Comparison of ENCODE assay signal across 8 mouse cellular contexts in genomic region chr14:55105386-55105785, GRCm38 (mm10). TPM values are rescaled to one million over a fixed set of nuclear protein-coding genes. Genes with fewer than 3 reads are reported as not detected.
A peak's percentile ranks its signal among the peaks of the same experiment; 100 is the strongest.
DNase-seq lines count a peak whose midpoint lies in the region; ATAC-seq and TF ChIP-seq lines count a peak whose summit lies in the region.

No protein-coding gene starts in this region.

- peak overlapping the region; percentile 53 for H3K4me3 ChIP-seq in left cerebral cortex, adult 2 months
- H3K4me3 ChIP-seq in embryonic facial prominence, embryonic 14.5 days (ENCODE audit: low read depth, low read length), result peak overlapping the region; percentile 49
- peak overlapping the region; percentile 49 for H3K4me3 ChIP-seq in limb, embryonic 13.5 days
- peak overlapping the region; percentile 45 for H3K4me3 ChIP-seq in stomach, embryonic 14.5 days (ENCODE audit: low read depth, low read length)

- peaks cover 6% of the 10 kb centered on the region; the same call in 1 of the 2 replicates for H3K36me3 ChIP-seq in embryonic facial prominence, embryonic 14.5 days (ENCODE audit: control insufficient read depth, insufficient read depth, low read length)
- peaks cover 15% of the 10 kb centered on the region; the same call in 1 of the 2 replicates for H3K36me3 ChIP-seq in limb, embryonic 13.5 days
- no peaks in the 10 kb centered on the region for H3K36me3 ChIP-seq in stomach, embryonic 14.5 days (ENCODE audit: control insufficient read depth, insufficient read depth, low read length)

- H3K27ac ChIP-seq in left cerebral cortex, adult 2 months, result peak overlapping the region; percentile 89
- H3K27ac ChIP-seq in embryonic facial prominence, embryonic 14.5 days (replicated peaks; ENCODE audit: low read depth, low read length), result peak overlapping the region; percentile 80; the same call in 1 of the 2 replicates
- H3K27ac ChIP-seq in limb, embryonic 13.5 days, result peak overlapping the region; percentile 69; the same call in 1 of the 2 replicates
- H3K27ac ChIP-seq in stomach, embryonic 14.5 days (ENCODE audit: low read length), result no peak overlapping the region; the same call in 1 of the 2 replicates

- intact Hi-C loops in left cerebral cortex, adult 2 months (cut with DNase I), result no loop called here

- H3K27me3 ChIP-seq in embryonic facial prominence, embryonic 14.5 days (replicated peaks; ENCODE audit: control insufficient read depth, insufficient read depth, low read length), result no peaks in the 10 kb centered on the region; the same call in 1 of the 2 replicates
- H3K27me3 ChIP-seq in limb, embryonic 13.5 days, result peaks cover 29% of the 10 kb centered on the region
- no peaks in the 10 kb centered on the region for H3K27me3 ChIP-seq in stomach, embryonic 14.5 days (ENCODE audit: control insufficient read depth, insufficient read depth, low read length)

- no peaks in the 10 kb centered on the region for H3K9me3 ChIP-seq in embryonic facial prominence, embryonic 14.5 days (ENCODE audit: control insufficient read depth, low read length)
- no peaks in the 10 kb centered on the region for H3K9me3 ChIP-seq in limb, embryonic 13.5 days
- H3K9me3 ChIP-seq in stomach, embryonic 14.5 days (ENCODE audit: control insufficient read depth, low read depth, low read length), result no peaks in the 10 kb centered on the region

- WGBS in embryonic facial prominence, embryonic 14.5 days, result under 1% methylated on average over 7 of the region's 7 CpGs
- 2% methylated on average over 7 of the region's 7 CpGs for WGBS in limb, embryonic 13.5 days
- 5% methylated on average over 7 of the region's 7 CpGs for WGBS in stomach, embryonic 14.5 days

- peaks cover 19% of the 10 kb centered on the region for H3K4me1 ChIP-seq in embryonic facial prominence, embryonic 14.5 days (ENCODE audit: control insufficient read depth, insufficient read depth, low read length)
- H3K4me1 ChIP-seq in limb, embryonic 13.5 days, result peaks cover 30% of the 10 kb centered on the region
- 0 out of 2 replicates have a peak, but pooled peaks cover 8% of the 10 kb centered on the region for H3K4me1 ChIP-seq in stomach, embryonic 14.5 days (ENCODE audit: control insufficient read depth, insufficient read depth, low read length)

- peak overlapping the region; percentile 78 for H3K9ac ChIP-seq in embryonic facial prominence, embryonic 14.5 days (ENCODE audit: low read depth, low read length)
- peak overlapping the region; percentile 77 for H3K9ac ChIP-seq in limb, embryonic 13.5 days
- H3K9ac ChIP-seq in stomach, embryonic 14.5 days (replicated peaks; ENCODE audit: low read depth, low read length), result peak overlapping the region; percentile 49; the same call in 1 of the 2 replicates

- peak; percentile 41 for ATAC-seq in embryonic facial prominence, embryonic 14.5 days (ENCODE audit: low read depth)
- ATAC-seq in limb, embryonic 13.5 days (ENCODE audit: low FRiP score, low read depth), result peak; percentile 6; the same call in 1 of the 2 replicates
- ATAC-seq in stomach, embryonic 14.5 days (ENCODE audit: insufficient number of reproducible peaks, insufficient read depth, low FRiP score, low read depth), result peak; percentile 1; the same call in 1 of the 2 replicates
- no peak for ATAC-seq in erythroid progenitor cell, adult 5-6 weeks (replicated peaks; ENCODE audit: low FRiP score, poor library complexity, severe bottlenecking)

- no peak for TF ChIP-seq CTCF in left cerebral cortex, adult 2 months (IDR thresholded peaks at IDR 0.05)

- DNase-seq in left cerebral cortex, adult 2 months (ENCODE audit: extremely low spot score in 1 of 2, low spot score in 2 of 2), result no peak
- no peak for DNase-seq in left cerebral cortex, adult 9 months (ENCODE audit: low spot score in 2 of 2)
- DNase-seq in embryonic facial prominence, embryonic 14.5 days (ENCODE audit: low spot score), result peak; percentile 64
- DNase-seq in kidney, adult 9 months, result no peak
- DNase-seq in kidney, adult 11 months, result no peak

- peak overlapping the region; percentile 99 for H3K4me2 ChIP-seq in embryonic facial prominence, embryonic 14.5 days (ENCODE audit: low read depth, low read length)
- H3K4me2 ChIP-seq in limb, embryonic 13.5 days (replicated peaks), result peak overlapping the region; percentile 89
- H3K4me2 ChIP-seq in stomach, embryonic 14.5 days (replicated peaks; ENCODE audit: low read depth, low read length), result peak overlapping the region; percentile 98

RNA-seq across cellular contexts. Expression of gene Ap1g2, which starts 1.0 kb away (rescaled TPM):
- total RNA-seq in left cerebral cortex, adult 2 months (2021), result 1 to 10 TPM; 7.7 to 9.5 TPM
- polyA plus RNA-seq in embryonic facial prominence, embryonic 14.5 days (2014; fragmentation: Nextera tagmentation; extraction: Ambion mirVana), result 15.3 and 17.6 TPM in 2 replicates
- 13.1 and 13.7 TPM in 2 replicates for polyA plus RNA-seq in limb, embryonic 13.5 days (2015; fragmentation: Nextera tagmentation; extraction: Ambion mirVana)
- polyA plus RNA-seq in stomach, embryonic 14.5 days (2014; fragmentation: Nextera tagmentation; extraction: Ambion mirVana), result 28.7 and 30.8 TPM in 2 replicates
- 2.5 and 23.5 TPM in 2 replicates for total RNA-seq in erythroid progenitor cell, adult 5-6 weeks (2015; ENCODE audit: low replicate concordance)
- 0.68 and 1.8 TPM in 2 replicates for total RNA-seq in erythroid progenitor cell, adult 5-6 weeks (2017; ENCODE audit: low replicate concordance)

RNA-seq across cellular contexts. Expression of gene Thtpa, which starts 10.8 kb away (rescaled TPM):
- total RNA-seq in left cerebral cortex, adult 2 months (2021), result 10 to 100 TPM; 18.1 to 22.8 TPM
- 16.7 and 22.6 TPM in 2 replicates for polyA plus RNA-seq in embryonic facial prominence, embryonic 14.5 days (2014; fragmentation: Nextera tagmentation; extraction: Ambion mirVana)
- 22.9 and 24.5 TPM in 2 replicates for polyA plus RNA-seq in limb, embryonic 13.5 days (2015; fragmentation: Nextera tagmentation; extraction: Ambion mirVana)
- polyA plus RNA-seq in stomach, embryonic 14.5 days (2014; fragmentation: Nextera tagmentation; extraction: Ambion mirVana), result 19.8 and 25.0 TPM in 2 replicates
- 1.1 TPM in 1 of 2 replicates, not detected in the other for total RNA-seq in erythroid progenitor cell, adult 5-6 weeks (2015; ENCODE audit: low replicate concordance)
- total RNA-seq in erythroid progenitor cell, adult 5-6 weeks (2017; ENCODE audit: low replicate concordance), result 0.68 TPM in 1 of 2 replicates, not detected in the other

RNA-seq across cellular contexts. Expression of gene Jph4, which starts 11.3 kb away (rescaled TPM):
- total RNA-seq in left cerebral cortex, adult 2 months (2021), result 100 to 1,000 TPM; 300 to 347 TPM
- 3.0 and 3.8 TPM in 2 replicates for polyA plus RNA-seq in embryonic facial prominence, embryonic 14.5 days (2014; fragmentation: Nextera tagmentation; extraction: Ambion mirVana)
- polyA plus RNA-seq in limb, embryonic 13.5 days (2015; fragmentation: Nextera tagmentation; extraction: Ambion mirVana), result 1.9 and 2.2 TPM in 2 replicates
- 2.6 and 2.7 TPM in 2 replicates for polyA plus RNA-seq in stomach, embryonic 14.5 days (2014; fragmentation: Nextera tagmentation; extraction: Ambion mirVana)
- not detected in 2 replicates for total RNA-seq in erythroid progenitor cell, adult 5-6 weeks (2015; ENCODE audit: low replicate concordance)
- not detected in 2 replicates for total RNA-seq in erythroid progenitor cell, adult 5-6 weeks (2017; ENCODE audit: low replicate concordance)

RNA-seq across cellular contexts. Expression of gene Zfhx2, which starts 13.3 kb away (rescaled TPM):
- total RNA-seq in left cerebral cortex, adult 2 months (2021), result 10 to 100 TPM; 47.0 to 61.6 TPM
- 3.4 and 3.7 TPM in 2 replicates for polyA plus RNA-seq in embryonic facial prominence, embryonic 14.5 days (2014; fragmentation: Nextera tagmentation; extraction: Ambion mirVana)
- 5.6 and 6.2 TPM in 2 replicates for polyA plus RNA-seq in limb, embryonic 13.5 days (2015; fragmentation: Nextera tagmentation; extraction: Ambion mirVana)
- polyA plus RNA-seq in stomach, embryonic 14.5 days (2014; fragmentation: Nextera tagmentation; extraction: Ambion mirVana), result 6.0 and 6.6 TPM in 2 replicates
- 1.4 and 3.8 TPM in 2 replicates for total RNA-seq in erythroid progenitor cell, adult 5-6 weeks (2015; ENCODE audit: low replicate concordance)
- total RNA-seq in erythroid progenitor cell, adult 5-6 weeks (2017; ENCODE audit: low replicate concordance), result 0.64 and 5.4 TPM in 2 replicates
